Mouse (Mus musculus): ENCODE measurements around the gene Slc36a2.

DNA sequence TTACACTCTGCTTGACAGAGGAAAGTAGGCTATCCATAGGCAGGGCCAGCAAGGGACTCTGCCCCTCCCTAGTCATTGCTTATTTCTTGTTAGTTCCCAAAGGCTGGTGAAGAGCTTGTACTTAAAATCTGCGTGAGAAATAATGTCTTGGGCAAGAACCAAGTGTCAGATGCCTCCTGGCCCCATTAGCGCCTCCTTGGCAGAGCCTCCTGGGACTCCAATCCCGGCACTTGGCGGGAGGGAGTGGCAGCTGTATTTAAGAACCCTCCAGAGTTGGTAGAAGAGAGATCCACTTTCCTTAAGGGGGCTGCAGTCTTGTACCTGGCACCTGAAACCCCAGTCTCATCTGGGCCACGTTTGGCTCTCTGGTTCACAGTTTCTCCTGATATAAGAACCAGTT, 29.3 kb upstream of the Slc36a2 start:
- TF ChIP-seq POLR2A (IDR thresholded peaks at IDR 0.05; ENCODE audit: insufficient read depth, low read depth, low read length), result no peak
- TF ChIP-seq CTCF (IDR thresholded peaks at IDR 0.05; ENCODE audit: insufficient read depth, low read depth, low read length), result no peak
